25 mouse cellular contexts compared by ENCODE assay signal in genomic region chr16:24807565-24807964, GRCm38 (mm10).
DNase-seq lines count a peak whose midpoint lies in the region; ATAC-seq and TF ChIP-seq lines count a peak whose summit lies in the region.
"Had no signal": no experiment of that assay in that cellular context is flagged by ENCODE, and none has a peak within 500 bp of the region (broad histone marks: within the 10 kb centered on the region; RNA-seq: fewer than 3 reads in every experiment).

No protein-coding gene starts in this region.

- no peak for TF ChIP-seq CTCF in thymus, adult 2 months (IDR thresholded peaks at IDR 0.05; ENCODE audit: borderline replicate concordance, control insufficient read depth, extremely low read depth, insufficient read depth, low read length, poor library complexity)

- 40% methylated on average over 4 of the region's 4 CpGs for WGBS in neural tube, embryonic 11.5 days
- 26% methylated on average over 4 of the region's 4 CpGs for WGBS in neural tube, embryonic 15.5 days
- WGBS in thymus, adult 2 months = 90% methylated on average over 4 of the region's 4 CpGs

- no peak overlapping the region for H3K9ac ChIP-seq in neural tube, embryonic 11.5 days (ENCODE audit: low read length)
- H3K9ac ChIP-seq in neural tube, embryonic 15.5 days (replicated peaks) = no peak overlapping the region
- H3K9ac ChIP-seq: embryonic facial prominence, embryonic 13.5 days; embryonic facial prominence, embryonic 15.5 days; forebrain, embryonic 12.5 days had no signal

- no peak for TF ChIP-seq POLR2A in thymus, adult 2 months (IDR thresholded peaks at IDR 0.05; ENCODE audit: control insufficient read depth, extremely low read depth, insufficient read depth, low read length, poor library complexity)

- no peak overlapping the region for H3K4me2 ChIP-seq in neural tube, embryonic 11.5 days (ENCODE audit: low read depth)
- no peak overlapping the region for H3K4me2 ChIP-seq in neural tube, embryonic 15.5 days
- H3K4me2 ChIP-seq: embryonic facial prominence, embryonic 13.5 days; embryonic facial prominence, embryonic 15.5 days; forebrain, embryonic 12.5 days had no signal

- peak; percentile 11 for DNase-seq in embryo, embryonic 10.5 days (ENCODE audit: low spot score)
- DNase-seq in embryo, embryonic 9.5 days (ENCODE audit: extremely low spot score) = no peak
- peak; percentile 22 for DNase-seq in neural tube, embryonic 11.5 days (ENCODE audit: low spot score)
- DNase-seq in thymus, adult 2 months = no peak
- DNase-seq: adrenal gland, adult 2 months; adrenal gland, postnatal 10 days; adrenal gland, postnatal 25 days; B cell, adult 2 months; cerebellum, adult 11 months; cerebellum, adult 18-20 months; cerebellum, adult 8-10 months; cerebellum, adult 9-11 months; cerebellum, postnatal 14 days; cerebellum, postnatal 36 days had no signal

- H3K27ac ChIP-seq in neural tube, embryonic 11.5 days (ENCODE audit: low read depth, low read length) = no peak overlapping the region
- H3K27ac ChIP-seq in neural tube, embryonic 15.5 days (replicated peaks) = no peak overlapping the region
- H3K27ac ChIP-seq in thymus, adult 2 months (ENCODE audit: control insufficient read depth, insufficient read depth, low read length) = no peak overlapping the region
- H3K27ac ChIP-seq: embryonic facial prominence, embryonic 13.5 days; embryonic facial prominence, embryonic 15.5 days; forebrain, embryonic 10.5 days; forebrain, embryonic 12.5 days had no signal

- ATAC-seq in neural tube, embryonic 11.5 days (ENCODE audit: insufficient read depth, low FRiP score, low TSS enrichment) = no peak
- ATAC-seq in neural tube, embryonic 15.5 days (ENCODE audit: low FRiP score) = no peak
- ATAC-seq: CD4-positive, CD25-positive, alpha-beta regulatory T cell, adult 4 months; forebrain, embryonic 14.5 days; forebrain, embryonic 16.5 days had no signal

- no peak overlapping the region for H3K4me3 ChIP-seq in neural tube, embryonic 11.5 days (ENCODE audit: low read depth, low read length)
- no peak overlapping the region for H3K4me3 ChIP-seq in neural tube, embryonic 15.5 days (replicated peaks)
- H3K4me3 ChIP-seq in thymus, adult 2 months (ENCODE audit: control insufficient read depth, insufficient read depth, low read length) = no peak overlapping the region
- H3K4me3 ChIP-seq: embryonic facial prominence, embryonic 13.5 days; embryonic facial prominence, embryonic 15.5 days; erythroblast, embryonic 14.5 days; forebrain, embryonic 10.5 days; forebrain, embryonic 12.5 days had no signal

- no peaks in the 10 kb centered on the region for H3K9me3 ChIP-seq in neural tube, embryonic 11.5 days (ENCODE audit: control insufficient read depth, low read length)
- H3K9me3 ChIP-seq in neural tube, embryonic 15.5 days (replicated peaks) = no peaks in the 10 kb centered on the region
- H3K9me3 ChIP-seq: embryonic facial prominence, embryonic 13.5 days; embryonic facial prominence, embryonic 15.5 days; forebrain, embryonic 10.5 days; forebrain, embryonic 12.5 days had no signal

- no peaks in the 10 kb centered on the region for H3K36me3 ChIP-seq in neural tube, embryonic 11.5 days (ENCODE audit: control insufficient read depth, insufficient read depth, low read length)
- H3K36me3 ChIP-seq in neural tube, embryonic 15.5 days = no peaks in the 10 kb centered on the region
- no peaks in the 10 kb centered on the region for H3K36me3 ChIP-seq in thymus, adult 2 months (ENCODE audit: control insufficient read depth, insufficient read depth, low read length)
- H3K36me3 ChIP-seq: embryonic facial prominence, embryonic 13.5 days; embryonic facial prominence, embryonic 15.5 days; forebrain, embryonic 10.5 days; forebrain, embryonic 12.5 days; G1E had no signal

- no peaks in the 10 kb centered on the region for H3K4me1 ChIP-seq in neural tube, embryonic 11.5 days (ENCODE audit: control insufficient read depth, insufficient read depth, low read length)
- H3K4me1 ChIP-seq in neural tube, embryonic 15.5 days = no peaks in the 10 kb centered on the region
- no peaks in the 10 kb centered on the region for H3K4me1 ChIP-seq in thymus, adult 2 months (replicated peaks; ENCODE audit: control insufficient read depth, insufficient read depth, low read length)
- H3K4me1 ChIP-seq: embryonic facial prominence, embryonic 13.5 days; embryonic facial prominence, embryonic 15.5 days; forebrain, embryonic 12.5 days had no signal

- no peaks in the 10 kb centered on the region for H3K27me3 ChIP-seq in neural tube, embryonic 11.5 days (ENCODE audit: control insufficient read depth, insufficient read depth, low read length)
- H3K27me3 ChIP-seq in neural tube, embryonic 15.5 days (replicated peaks) = no peaks in the 10 kb centered on the region
- no peaks in the 10 kb centered on the region for H3K27me3 ChIP-seq in thymus, adult 2 months (ENCODE audit: control insufficient read depth, insufficient read depth, low read length)
- H3K27me3 ChIP-seq: CH12.LX; embryonic facial prominence, embryonic 13.5 days; embryonic facial prominence, embryonic 15.5 days; forebrain, embryonic 12.5 days had no signal

Comparison
In these comparisons a context has a peak if more than half of its experiments do, and no peak if none do; other contexts are left out.
1. DNase-seq: peak in embryo, embryonic 10.5 days (single experiment) and neural tube, embryonic 11.5 days (single experiment); none in embryo, embryonic 9.5 days (single experiment) and thymus, adult 2 months (single experiment).